Mouse (Mus musculus): Measurements from ENCODE around the gene Gm11627. TPM values are rescaled to one million over a fixed set of nuclear protein-coding genes. Genes with fewer than 3 reads are reported as not detected.
"Not testable (repeated sequence)": the region's sequence is repeated elsewhere in the genome, so short reads cannot be mapped to it uniquely, and the experiment has no call there.

Gm11627 gene
- 1 to 10 TPM; 4.4 to 5.3 TPM for total RNA-seq (2021)

- peak; percentile 52 for DNase-seq
Measured at GRCm38 (mm10) chr11:102579165-102580033, at the start of gene Gm11627. Gene Gm11627, minus strand, starts transcription at chr11:102579461.

GRCm38 (mm10) chr11:102628529-102628928, 49.3 kb upstream of the Gm11627 start:
- peak; percentile 35 for DNase-seq

DNA sequence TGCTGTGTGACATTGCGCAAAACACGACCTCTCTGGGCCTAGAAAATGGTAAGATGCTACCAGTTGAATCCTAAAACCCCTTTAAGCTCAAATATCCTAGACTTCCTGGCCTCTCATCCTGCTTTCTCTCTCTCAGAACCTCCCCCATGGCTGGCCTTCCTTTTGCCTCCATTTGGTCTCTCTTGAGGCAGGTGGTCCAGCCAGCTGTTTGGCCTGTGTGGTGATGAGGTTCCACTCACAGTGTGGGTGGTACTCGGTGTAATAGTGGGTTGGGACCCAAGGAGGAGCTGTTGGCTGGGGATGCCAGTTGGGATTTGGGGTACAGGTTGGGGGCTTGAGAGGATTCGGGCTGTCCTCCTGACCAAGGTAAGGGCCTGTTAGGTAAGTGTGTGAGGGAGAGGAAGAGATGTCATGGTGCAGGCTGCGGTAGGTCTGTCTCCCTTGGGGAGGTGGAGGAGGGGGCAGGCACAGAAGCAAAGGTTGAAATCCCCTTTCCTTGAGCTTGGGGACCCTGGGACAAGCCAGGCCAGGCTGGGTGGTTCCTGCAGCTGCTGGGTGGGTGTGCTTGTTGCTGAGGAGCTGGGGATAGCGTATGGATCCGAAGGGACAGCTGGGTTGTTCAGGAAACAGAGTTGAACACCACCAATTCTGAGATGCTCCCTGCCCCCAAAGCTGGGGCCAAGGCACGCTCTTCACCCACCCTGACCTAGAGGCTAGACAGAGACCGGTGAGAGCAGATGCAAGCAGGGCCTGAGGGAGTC, 48.1 kb upstream of the Gm11627 start:
- no peak for DNase-seq

- no peak for DNase-seq
Measured at GRCm38 (mm10) chr11:102624888-102625407, 45.7 kb upstream of the Gm11627 start.

DNA sequence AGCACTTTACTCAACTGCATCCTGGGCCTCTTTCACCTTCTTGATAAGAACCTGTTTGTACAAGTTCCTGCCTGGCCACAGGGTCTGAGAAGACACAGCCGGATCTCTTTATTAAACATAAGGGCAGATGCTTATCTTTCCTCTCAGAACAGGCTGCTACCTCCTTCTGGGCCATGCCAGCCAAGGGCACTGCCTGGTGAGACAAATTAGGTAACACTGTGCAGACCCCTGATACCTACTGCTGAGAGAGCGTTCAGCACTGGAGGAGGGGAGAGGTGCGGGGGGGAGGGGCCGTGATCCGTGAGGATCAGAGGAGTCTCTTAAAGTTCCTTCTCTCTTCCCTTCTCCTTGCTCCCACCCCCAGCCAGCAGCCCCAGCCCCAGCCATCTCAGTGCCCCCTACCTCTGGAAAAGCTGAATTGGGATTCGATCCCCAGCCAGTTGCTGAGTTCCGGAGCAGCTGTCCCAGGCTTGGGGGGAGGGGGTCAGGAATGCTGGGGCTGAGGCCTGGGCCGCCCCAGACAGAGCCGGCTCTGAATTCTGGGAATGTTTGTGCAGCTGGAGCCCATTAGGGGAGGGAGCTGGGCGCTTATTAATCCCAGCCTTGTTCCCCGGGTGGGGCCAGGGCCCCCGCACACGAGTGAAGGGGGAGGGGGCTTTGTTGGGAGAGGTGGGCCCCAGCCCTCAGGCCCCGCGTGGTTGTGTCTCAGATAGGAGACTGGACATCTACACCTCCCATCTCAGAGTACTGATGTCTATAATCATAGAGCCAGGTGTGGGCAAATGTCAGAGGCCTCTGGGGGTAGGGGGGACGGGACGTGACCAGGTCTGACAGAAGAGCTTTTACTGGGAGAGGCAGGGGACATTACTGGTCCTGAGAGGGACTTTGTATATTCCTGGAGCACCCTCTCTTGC, 44.9 kb upstream of the Gm11627 start:
- peak; percentile 67 for DNase-seq

GRCm38 (mm10) chr11:102619449-102619848, 40.2 kb upstream of the Gm11627 start:
- DNase-seq: no peak

DNA sequence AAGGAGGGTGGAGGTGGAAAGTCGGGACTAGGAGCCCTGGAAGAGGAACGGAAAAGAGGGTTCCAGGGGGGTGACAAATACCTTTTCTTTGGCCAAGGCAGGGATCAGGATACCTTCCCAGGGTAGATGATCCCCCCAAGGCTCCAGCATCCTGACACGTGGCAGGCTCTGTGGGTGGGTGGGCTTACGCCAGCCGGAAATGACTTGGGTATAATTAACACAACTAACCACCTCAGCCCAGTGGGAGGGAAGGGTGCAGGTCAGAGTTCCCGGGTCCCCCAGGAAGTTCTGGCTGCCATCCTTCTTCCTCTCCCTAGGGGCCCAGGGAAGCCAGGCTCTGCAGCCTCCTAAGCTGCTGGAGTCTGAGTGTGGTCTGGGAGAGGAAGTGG, 32.0 kb upstream of the Gm11627 start:
- DNase-seq: no peak

- DNase-seq: no peak
Measured at GRCm38 (mm10) chr11:102610675-102611316, 31.5 kb upstream of the Gm11627 start.

DNA sequence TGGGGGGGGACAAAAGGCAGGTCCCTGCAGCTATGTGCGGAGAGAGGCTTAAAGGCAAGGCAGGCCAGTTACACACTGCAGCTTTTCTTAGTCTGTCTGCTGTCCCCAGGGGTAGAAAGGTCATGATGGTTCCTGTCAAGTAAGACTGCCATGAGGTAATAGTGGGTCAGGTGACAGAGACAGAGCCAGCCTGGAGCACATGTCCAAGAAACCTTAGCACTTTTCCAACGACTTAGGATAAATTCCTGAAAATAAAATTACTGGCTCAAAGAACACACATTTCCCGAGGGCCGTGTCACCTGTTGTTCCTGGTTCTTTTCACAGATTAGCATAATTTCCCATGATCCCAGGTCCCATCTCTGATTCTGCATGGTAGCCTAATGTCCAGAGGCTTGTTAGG, 31.0 kb upstream of the Gm11627 start:
- no peak for DNase-seq

GRCm38 (mm10) chr11:102609483-102609882, 30.2 kb upstream of the Gm11627 start:
- DNase-seq: no peak

- DNase-seq: no peak
Measured at GRCm38 (mm10) chr11:102608691-102609090, 29.4 kb upstream of the Gm11627 start.

GRCm38 (mm10) chr11:102607686-102608548, 28.7 kb upstream of the Gm11627 start:
- no peak for DNase-seq

DNA sequence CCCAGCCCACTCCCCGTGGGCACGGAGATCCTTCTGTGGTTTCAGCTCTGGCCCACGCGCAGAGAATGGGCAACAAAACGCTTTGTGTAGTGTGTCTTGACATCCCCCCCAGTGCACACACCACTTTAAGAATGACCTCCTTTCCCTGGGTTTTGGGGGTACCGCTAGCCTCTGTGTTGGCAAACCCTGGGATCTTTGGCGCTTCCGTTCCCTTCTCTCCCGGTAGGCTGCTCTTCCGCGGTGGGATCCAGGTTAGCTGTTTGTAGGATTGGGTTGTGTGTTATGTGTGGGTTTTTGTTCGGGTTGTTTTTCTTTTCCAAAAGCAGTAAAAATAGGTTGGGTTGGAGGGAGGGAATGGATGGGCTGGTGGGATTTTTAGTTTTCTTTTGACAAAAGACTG, 27.9 kb upstream of the Gm11627 start:
- not testable (repeated sequence) for DNase-seq

GRCm38 (mm10) chr11:102606751-102607171, 27.5 kb upstream of the Gm11627 start:
- peak; percentile 51 for DNase-seq

DNA sequence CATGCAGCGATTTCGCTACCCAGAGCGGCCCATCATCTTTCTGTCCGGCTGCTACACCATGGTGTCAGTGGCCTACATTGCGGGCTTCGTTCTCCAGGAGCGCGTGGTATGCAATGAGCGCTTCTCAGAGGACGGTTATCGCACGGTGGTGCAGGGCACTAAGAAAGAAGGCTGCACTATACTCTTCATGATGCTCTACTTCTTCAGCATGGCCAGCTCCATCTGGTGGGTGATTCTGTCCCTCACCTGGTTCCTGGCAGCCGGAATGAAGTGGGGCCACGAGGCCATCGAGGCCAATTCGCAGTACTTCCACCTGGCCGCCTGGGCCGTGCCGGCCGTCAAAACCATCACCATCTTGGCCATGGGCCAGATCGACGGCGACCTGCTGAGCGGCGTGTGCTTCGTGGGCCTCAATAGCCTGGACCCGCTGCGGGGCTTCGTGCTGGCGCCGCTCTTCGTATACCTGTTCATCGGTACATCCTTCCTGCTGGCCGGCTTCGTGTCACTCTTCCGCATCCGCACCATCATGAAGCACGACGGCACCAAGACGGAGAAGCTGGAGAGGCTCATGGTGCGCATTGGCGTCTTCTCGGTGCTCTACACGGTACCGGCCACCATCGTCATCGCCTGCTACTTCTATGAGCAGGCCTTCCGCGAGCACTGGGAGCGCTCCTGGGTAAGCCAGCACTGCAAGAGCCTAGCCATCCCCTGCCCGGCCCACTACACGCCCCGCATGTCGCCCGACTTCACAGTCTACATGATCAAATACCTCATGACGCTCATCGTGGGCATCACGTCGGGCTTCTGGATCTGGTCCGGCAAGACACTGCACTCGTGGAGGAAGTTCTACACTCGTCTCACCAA, 26.5 kb upstream of the Gm11627 start:
- peak; percentile 58 for DNase-seq

DNA sequence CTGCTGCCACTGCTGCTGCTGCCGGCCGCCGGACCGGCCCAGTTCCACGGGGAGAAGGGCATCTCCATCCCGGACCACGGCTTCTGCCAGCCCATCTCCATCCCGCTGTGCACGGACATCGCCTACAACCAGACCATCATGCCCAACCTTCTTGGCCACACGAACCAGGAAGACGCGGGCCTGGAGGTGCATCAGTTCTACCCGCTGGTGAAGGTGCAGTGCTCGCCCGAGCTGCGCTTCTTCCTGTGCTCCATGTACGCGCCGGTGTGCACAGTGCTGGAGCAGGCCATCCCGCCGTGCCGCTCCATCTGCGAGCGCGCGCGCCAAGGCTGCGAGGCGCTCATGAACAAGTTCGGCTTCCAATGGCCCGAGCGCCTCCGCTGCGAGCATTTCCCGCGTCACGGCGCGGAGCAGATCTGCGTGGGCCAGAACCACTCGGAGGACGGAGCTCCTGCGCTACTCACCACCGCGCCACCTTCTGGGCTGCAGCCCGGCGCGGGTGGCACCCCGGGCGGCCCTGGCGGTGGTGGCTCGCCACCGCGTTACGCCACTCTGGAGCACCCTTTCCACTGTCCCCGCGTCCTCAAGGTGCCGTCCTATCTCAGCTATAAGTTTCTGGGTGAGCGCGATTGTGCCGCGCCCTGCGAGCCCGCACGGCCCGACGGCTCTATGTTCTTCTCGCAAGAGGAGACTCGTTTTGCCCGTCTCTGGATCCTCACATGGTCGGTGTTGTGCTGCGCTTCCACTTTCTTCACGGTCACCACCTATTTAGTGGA, 25.7 kb upstream of the Gm11627 start:
- peak; percentile 53 for DNase-seq

- peak; percentile 88 for DNase-seq
Measured at GRCm38 (mm10) chr11:102604010-102604584, 24.8 kb upstream of the Gm11627 start, which contains the start of gene Fzd2. Gene Fzd2, plus strand, starts transcription at chr11:102604396.

DNA sequence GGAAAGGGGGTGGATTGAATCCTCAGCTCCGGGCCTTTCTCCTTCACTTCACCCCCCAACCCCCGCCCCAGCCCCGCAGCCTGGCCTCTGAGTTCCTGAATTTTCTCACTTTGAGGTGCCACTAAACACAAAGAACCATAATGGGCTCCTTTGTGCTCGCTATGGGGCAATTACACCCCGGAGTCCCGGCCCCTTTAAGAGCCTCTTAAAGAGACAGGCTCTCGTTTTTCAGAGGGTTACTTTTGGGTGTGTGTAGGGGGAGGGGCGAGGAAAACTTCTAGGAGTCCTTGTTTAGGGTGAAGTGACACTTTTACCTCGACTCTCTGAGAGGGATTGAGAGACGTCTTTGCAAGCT, 24.2 kb upstream of the Gm11627 start:
- peak; percentile 70 for DNase-seq

Data from heart, postnatal 4 days (tissue).